Mouse (Mus musculus) heart, adult 2 months (tissue): Measurements from ENCODE around the gene Pcsk6.

Experiments used
- CTCF ChIP-seq: fragments of 200-600 bp; IDR thresholded peaks from 2 replicates; pipeline ENCODE4 v1.8.1; 2022; ENCODE audit warnings: antibody characterized with exemption, mild to moderate bottlenecking, moderate library complexity
- EP300 ChIP-seq: fragments of 200-500 bp; IDR thresholded peaks from 2 replicates; pipeline ENCODE4 v1.6.1; 2011; ENCODE audit warnings: low read depth, low read length, control low read depth; ENCODE audit not compliant: insufficient read depth

DNA sequence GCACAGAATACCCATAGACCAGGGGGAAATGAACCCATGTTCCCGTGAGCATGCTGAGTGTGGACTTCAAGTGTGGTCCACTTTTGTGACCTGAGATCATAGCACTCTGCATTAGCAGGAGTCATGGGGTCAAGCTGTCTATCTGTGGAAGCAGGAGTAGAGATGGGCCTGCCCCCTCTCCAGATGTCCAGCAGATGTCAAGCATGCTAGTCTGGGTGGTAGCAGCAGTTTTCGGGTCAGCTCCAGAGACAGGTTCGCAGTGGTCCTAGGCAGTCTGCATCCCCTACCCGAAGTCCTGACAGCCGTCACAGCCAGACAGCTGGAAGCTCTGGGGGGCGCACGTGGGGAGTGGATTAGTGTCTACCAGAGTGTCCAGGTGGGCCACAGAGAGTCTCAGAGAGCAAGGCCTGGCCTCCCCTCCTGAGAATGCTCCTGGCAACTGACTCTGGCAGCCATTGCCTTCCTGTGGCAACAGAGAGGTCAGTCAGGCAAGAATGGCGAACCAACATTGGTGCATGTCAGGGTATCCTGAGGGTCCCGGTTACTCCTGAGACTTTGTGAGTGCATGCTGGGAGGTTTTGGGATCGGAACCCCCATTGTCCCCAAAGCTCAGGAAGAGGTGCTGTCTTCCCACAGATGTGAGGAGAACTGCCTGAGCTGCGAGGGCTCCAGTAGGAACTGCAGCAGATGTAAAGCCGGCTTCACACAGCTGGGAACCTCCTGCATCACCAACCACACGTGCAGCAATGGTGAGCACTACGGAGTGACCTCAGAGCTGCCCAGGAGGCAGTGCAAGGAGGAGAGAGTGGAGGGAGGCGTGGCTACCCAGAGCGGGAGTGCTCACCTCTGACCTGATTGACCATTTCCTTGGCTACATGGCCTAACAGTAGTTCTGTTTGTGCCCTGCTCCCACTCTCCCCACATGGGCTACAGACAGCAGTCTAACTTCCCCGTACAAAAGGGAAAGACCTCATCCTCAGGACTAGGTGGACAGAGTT is 185.7 kb downstream of the Pcsk6 start:
- TF ChIP-seq CTCF (no peak), EP300 (no peak)
